Mouse (Mus musculus) forebrain, embryonic 14.5 days (tissue): ENCODE data around the gene Rpf1. TPM values are rescaled to one million over a fixed set of nuclear protein-coding genes. Genes with fewer than 3 reads are reported as not detected.

Source experiments
- ATAC-seq: fragments of 200-750 bp; cut with Nextera tagmentation; 2 replicates; pipeline ENCODE4 v1.8.0; 2017; ENCODE audit warnings: mild to moderate bottlenecking, moderate library complexity
- DNase-seq: peaks from one replicate; pipeline ENCODE4 v3.0.0-alpha.2; 2015; ENCODE audit warnings: low spot score
- H3K27ac ChIP-seq: fragments of 300-500 bp; sonication (generic); 2 replicates; pipeline ENCODE4 v1.5.1; 2014; ENCODE audit warnings: low read depth, mild to moderate bottlenecking, control low read depth, low read length, moderate library complexity
- H3K27me3 ChIP-seq: fragments of 300-500 bp; sonication (generic); replicated peaks from 2 replicates; pipeline ENCODE4 v1.6.1; 2014; ENCODE audit warnings: low read length, control low read depth, mixed read lengths; ENCODE audit not compliant: control insufficient read depth, insufficient read depth
- H3K36me3 ChIP-seq: fragments of 300-500 bp; sonication (generic); 2 replicates; pipeline ENCODE4 v1.6.1; 2014; ENCODE audit warnings: low read length, control low read depth; ENCODE audit not compliant: control insufficient read depth, insufficient read depth
- H3K4me1 ChIP-seq: fragments of 300-500 bp; sonication (generic); 2 replicates; pipeline ENCODE4 v1.6.1; 2014; ENCODE audit warnings: antibody characterized with exemption, low read length, control low read depth; ENCODE audit not compliant: control insufficient read depth, insufficient read depth
- H3K4me2 ChIP-seq: fragments of 300-500 bp; sonication (generic); 2 replicates; pipeline ENCODE4 v1.6.1; 2014; ENCODE audit warnings: mild to moderate bottlenecking, control low read depth, low read length
- H3K4me3 ChIP-seq: fragments of 300-500 bp; sonication (generic); 2 replicates; pipeline ENCODE4 v1.5.1; 2014; ENCODE audit warnings: low read depth, low read length, control low read depth
- H3K9ac ChIP-seq: fragments of 300-500 bp; sonication (generic); 2 replicates; pipeline ENCODE4 v1.6.1; 2014; ENCODE audit warnings: mild to moderate bottlenecking, low read length, control low read depth, moderate library complexity
- H3K9me3 ChIP-seq: fragments of 300-500 bp; sonication (generic); replicated peaks from 2 replicates; pipeline ENCODE4 v1.6.1; 2016; ENCODE audit warnings: low read length, control low read depth, mixed read lengths; ENCODE audit not compliant: control insufficient read depth
- WGBS: fragments of 180-500 bp; shearing (Covaris S2); extraction: QIAGEN DNeasy Blood & Tissue Kit; methylation state at CpG from one replicate; pipeline ENCODE4 v1.1.7; 2014; 5-methylcytosine and 5-hydroxymethylcytosine counted together
- polyA plus RNA-seq: library from polyadenylated mRNA; unstranded; fragments of >200 nt; fragmentation: Nextera tagmentation; extraction: Ambion mirVana; gene quantifications from 2 replicates; pipeline ENCODE4 v1.2.1, GENCODE M21; 2014

The Rpf1 gene
- polyA plus RNA-seq, 1 experiment from 2014 or later: 60.2 TPM

DNA sequence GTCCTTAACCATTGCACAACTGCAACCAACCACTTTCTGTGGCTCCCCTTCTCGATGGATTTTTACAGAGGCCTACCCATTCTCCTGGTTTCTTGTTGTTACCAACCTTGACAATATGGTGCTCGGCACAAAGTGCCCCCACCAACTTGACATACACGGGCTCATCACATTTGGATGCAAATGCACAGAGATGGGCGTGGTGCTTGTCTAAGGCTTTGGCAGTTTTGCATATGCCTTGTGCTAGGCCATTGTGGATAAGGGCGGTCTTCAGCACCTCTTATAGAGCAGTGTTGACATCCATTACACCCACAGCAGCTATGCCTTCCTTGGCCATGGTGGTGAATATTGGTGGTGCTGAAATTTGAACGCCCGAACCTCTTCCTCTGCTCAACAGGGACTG, 41.7 kb upstream of the Rpf1 start:
- WGBS: 92% methylated on average over 7 of the region's 7 CpGs
- Histone ChIP-seq H3K9ac (no peak overlapping the region), H3K4me3 (no peak overlapping the region), H3K4me2 (no peak overlapping the region), H3K27me3 (no peaks in the 10 kb centered on the region), H3K4me1 (no peaks in the 10 kb centered on the region), H3K27ac (no peak overlapping the region), H3K36me3 (no peaks in the 10 kb centered on the region), H3K9me3 (no peaks in the 10 kb centered on the region)
- DNase-seq (no peak), ATAC-seq (no peak)

DNA sequence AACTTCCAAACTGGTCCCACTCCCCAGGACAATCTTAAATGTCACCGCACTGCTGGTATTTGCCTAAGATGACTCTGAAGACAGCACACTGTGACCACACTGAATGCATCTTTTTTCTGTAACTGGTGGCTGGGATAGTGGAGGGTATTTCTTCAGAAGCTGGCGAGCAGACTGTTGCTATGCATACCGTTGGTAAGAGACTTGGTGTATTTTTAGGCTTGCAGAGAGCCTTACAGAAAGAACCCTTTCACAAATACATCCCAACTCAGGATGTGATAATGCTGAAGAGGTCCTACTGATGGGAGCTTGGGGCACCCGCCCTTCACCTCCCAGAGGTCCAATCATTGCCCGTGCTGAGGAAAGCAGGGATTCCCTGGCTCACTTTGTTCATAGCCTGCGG, 36.3 kb upstream of the Rpf1 start:
- H3K4me1 ChIP-seq: no peaks in the 10 kb centered on the region
- H3K27me3 ChIP-seq: no peaks in the 10 kb centered on the region
- ATAC-seq (no peak), DNase-seq (no peak)
- H3K9ac ChIP-seq: no peak overlapping the region
- H3K27ac ChIP-seq: no peak overlapping the region
- no peaks in the 10 kb centered on the region for H3K9me3 ChIP-seq
- no peaks in the 10 kb centered on the region for H3K36me3 ChIP-seq
- H3K4me2 ChIP-seq: no peak overlapping the region
- no peak overlapping the region for H3K4me3 ChIP-seq
- WGBS: 90% methylated on average over 6 of the region's 6 CpGs

GRCm38 (mm10) chr3:146556567-146556966, 35.3 kb upstream of the Rpf1 start:
- no peak overlapping the region for H3K4me3 ChIP-seq
- H3K36me3 ChIP-seq: no peaks in the 10 kb centered on the region
- no peak overlapping the region for H3K27ac ChIP-seq
- WGBS: 42% methylated on average over 1 of the region's 1 CpGs
- no peak overlapping the region for H3K4me2 ChIP-seq
- no peaks in the 10 kb centered on the region for H3K9me3 ChIP-seq
- ATAC-seq (no peak), DNase-seq (no peak)
- H3K9ac ChIP-seq: no peak overlapping the region
- H3K4me1 ChIP-seq: no peaks in the 10 kb centered on the region
- H3K27me3 ChIP-seq: no peaks in the 10 kb centered on the region

- Histone ChIP-seq H3K27me3 (no peaks in the 10 kb centered on the region), H3K9me3 (no peaks in the 10 kb centered on the region), H3K9ac (no peak overlapping the region), H3K4me2 (no peak overlapping the region), H3K4me1 (no peaks in the 10 kb centered on the region), H3K27ac (no peak overlapping the region), H3K4me3 (no peak overlapping the region), H3K36me3 (no peaks in the 10 kb centered on the region)
- ATAC-seq: no peak
- DNase-seq: no peak
- 76% methylated on average over 7 of the region's 7 CpGs for WGBS
Observed at GRCm38 (mm10) chr3:146554816-146555215, 33.6 kb upstream of the Rpf1 start.

DNA sequence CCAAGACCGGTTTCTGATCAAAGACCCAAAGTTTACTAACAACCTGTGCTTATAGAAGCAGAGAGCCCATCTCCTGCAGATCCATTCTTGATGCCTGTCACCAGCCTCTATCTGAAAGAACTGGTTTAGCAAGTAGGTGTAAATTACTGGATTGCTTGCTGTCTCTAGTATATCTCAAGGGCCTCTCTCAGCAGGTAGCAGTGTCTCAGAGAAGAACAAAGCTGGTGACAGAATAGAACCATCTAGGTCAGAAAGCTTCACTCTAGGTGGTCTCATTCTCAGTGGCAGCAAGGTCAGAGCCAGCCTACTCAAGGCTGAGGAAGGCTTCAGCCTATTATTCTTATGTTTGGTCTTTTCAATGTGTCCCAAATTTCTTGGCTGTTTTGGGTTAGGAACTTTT, 22.4 kb upstream of the Rpf1 start:
- no peak overlapping the region for H3K4me2 ChIP-seq
- no peak overlapping the region for H3K4me3 ChIP-seq
- no peaks in the 10 kb centered on the region for H3K9me3 ChIP-seq
- H3K36me3 ChIP-seq: no peaks in the 10 kb centered on the region
- H3K27ac ChIP-seq: no peak overlapping the region
- H3K4me1 ChIP-seq: no peaks in the 10 kb centered on the region
- WGBS: 50% methylated on average over 1 of the region's 1 CpGs
- no peak overlapping the region for H3K9ac ChIP-seq
- no peak for ATAC-seq
- no peak for DNase-seq
- no peaks in the 10 kb centered on the region for H3K27me3 ChIP-seq

DNA sequence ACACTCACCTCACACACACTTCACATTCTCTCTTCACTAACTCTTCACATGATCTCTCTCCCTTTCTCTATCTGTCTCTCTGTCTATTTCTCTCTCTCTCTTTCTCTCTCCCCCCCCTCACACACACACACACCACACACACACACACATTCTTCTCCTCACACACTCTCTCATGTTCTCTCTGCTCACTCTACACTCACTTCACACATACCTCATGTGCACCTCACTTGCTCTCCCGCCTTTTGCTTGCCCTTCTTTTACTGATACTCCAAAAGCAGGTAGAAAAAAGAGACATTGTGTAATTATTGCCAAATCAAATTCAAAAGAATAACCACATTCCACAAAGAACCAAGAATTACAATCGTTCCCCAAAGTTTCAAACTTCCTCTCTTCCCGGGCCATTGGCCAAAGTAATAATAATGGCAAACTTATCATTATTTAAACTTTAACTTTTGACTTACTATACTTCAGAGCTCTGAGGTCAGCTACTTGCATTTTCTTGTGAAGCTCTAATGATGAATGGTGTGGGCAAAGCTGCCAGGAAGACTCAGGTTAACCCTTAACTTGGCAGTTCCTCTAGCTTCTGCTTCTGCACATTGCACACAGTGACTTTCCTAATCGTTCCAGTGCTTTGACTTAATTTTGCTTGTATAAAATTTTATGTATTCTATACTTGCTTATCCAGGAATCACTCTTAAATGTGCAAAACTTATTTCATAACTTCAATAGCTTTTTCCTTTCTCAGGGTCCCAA, 19.5 kb upstream of the Rpf1 start:
- no peaks in the 10 kb centered on the region for H3K4me1 ChIP-seq
- ATAC-seq (no peak), DNase-seq (no peak)
- no peak overlapping the region for H3K4me2 ChIP-seq
- no peak overlapping the region for H3K4me3 ChIP-seq
- no peak overlapping the region for H3K9ac ChIP-seq
- H3K9me3 ChIP-seq: no peaks in the 10 kb centered on the region
- H3K36me3 ChIP-seq: no peaks in the 10 kb centered on the region
- 86% methylated on average over 4 of the region's 4 CpGs for WGBS
- no peak overlapping the region for H3K27ac ChIP-seq
- no peaks in the 10 kb centered on the region for H3K27me3 ChIP-seq

GRCm38 (mm10) chr3:146534986-146535385, 13.8 kb upstream of the Rpf1 start:
- no peak overlapping the region for H3K27ac ChIP-seq
- WGBS: 46% methylated on average over 6 of the region's 6 CpGs
- ATAC-seq (no peak), DNase-seq (no peak)
- no peak overlapping the region for H3K4me2 ChIP-seq
- no peaks in the 10 kb centered on the region for H3K9me3 ChIP-seq
- H3K4me3 ChIP-seq: no peak overlapping the region
- no peaks in the 10 kb centered on the region for H3K27me3 ChIP-seq
- no peaks in the 10 kb centered on the region for H3K4me1 ChIP-seq
- no peaks in the 10 kb centered on the region for H3K36me3 ChIP-seq
- no peak overlapping the region for H3K9ac ChIP-seq

- Histone ChIP-seq H3K27ac (no peak overlapping the region), H3K27me3 (no peaks in the 10 kb centered on the region), H3K9ac (no peak overlapping the region), H3K4me1 (no peaks in the 10 kb centered on the region), H3K9me3 (no peaks in the 10 kb centered on the region), H3K36me3 (no peaks in the 10 kb centered on the region), H3K4me3 (no peak overlapping the region), H3K4me2 (no peak overlapping the region)
- ATAC-seq (no peak), DNase-seq (no peak)
- WGBS: 43% methylated on average over 2 of the region's 2 CpGs
Observed at GRCm38 (mm10) chr3:146528335-146528734, 7.1 kb upstream of the Rpf1 start.

DNA sequence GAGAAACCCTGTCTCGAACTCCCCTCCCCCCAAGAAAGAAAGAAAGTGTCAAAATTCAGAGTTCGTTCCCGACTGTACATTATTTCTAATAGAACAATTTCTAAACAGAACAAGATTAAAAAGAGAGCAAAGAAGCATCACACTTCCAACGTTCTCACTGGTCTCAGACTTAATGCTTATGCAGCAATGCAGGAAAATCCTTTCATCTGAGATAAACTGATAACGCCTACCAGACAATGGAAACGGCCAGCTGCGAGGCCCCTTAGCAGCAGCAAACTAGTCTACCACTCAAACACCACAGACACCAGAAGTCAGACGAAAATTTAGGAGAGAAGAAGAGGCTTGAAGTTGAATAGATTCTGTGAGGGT, 407 bp upstream of the Rpf1 start:
- peaks cover 21% of the 10 kb centered on the region for H3K36me3 ChIP-seq
- H3K4me1 ChIP-seq: no peaks in the 10 kb centered on the region
- DNase-seq (no peak), ATAC-seq (no peak)
- H3K4me3 ChIP-seq: peak overlapping the region; percentile 60
- H3K9ac ChIP-seq: peak overlapping the region; percentile 80
- H3K27me3 ChIP-seq: no peaks in the 10 kb centered on the region
- WGBS: 12% methylated on average over 8 of the region's 8 CpGs
- peak overlapping the region; percentile 96 for H3K27ac ChIP-seq
- H3K4me2 ChIP-seq: peak overlapping the region; percentile 73
- H3K9me3 ChIP-seq: no peaks in the 10 kb centered on the region
